Mouse (Mus musculus) right cerebral cortex, postnatal 4 days (tissue): ENCODE results near the gene Syt8.

Experiments
- DNase-seq: peaks from one replicate; pipeline ENCODE4 v3.0.0-alpha.2; 2022

Gene Syt8

GRCm38 (mm10) chr7:142449038-142449617 lies 14.5 kb downstream of the Syt8 start:
- no peak for DNase-seq

DNA sequence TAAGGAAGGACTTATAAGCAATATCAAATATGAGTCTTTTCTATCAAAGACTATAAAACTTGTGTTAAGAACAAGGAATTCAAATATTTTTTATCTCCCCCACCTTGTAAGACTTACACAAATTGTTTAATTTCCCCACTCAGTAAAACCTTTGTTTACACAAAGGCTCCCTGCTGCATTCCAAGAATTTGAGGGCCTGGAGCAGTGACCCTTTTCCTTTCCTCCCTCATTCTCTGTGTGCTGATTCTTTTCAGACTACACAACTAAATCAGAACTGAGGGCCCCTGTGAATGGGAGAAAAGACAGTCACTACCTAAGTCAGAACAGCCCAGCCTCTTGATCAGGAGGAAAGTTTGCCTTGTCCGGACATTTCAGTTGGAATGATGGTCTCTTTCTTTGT lies 20.1 kb downstream of the Syt8 start:
- DNase-seq: no peak

DNA sequence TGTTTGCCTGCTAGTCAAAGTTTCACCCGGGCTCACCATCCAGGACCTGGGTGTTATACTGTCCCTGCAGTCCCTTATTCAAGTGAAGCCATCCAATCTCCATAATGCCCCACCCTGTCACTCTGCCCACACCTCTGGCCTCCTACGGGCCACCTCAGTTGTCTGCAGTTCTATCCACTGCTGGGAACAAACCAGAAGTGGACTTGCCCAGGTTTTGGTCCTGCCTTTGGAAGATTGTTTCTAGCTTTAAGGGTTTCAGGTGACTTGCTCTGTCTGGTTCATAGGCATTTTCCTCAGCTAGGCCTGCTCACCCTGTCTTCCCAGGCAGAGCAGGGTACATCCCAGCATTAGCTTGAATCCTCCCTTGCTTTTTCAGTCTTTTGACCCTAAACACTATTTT lies 20.6 kb downstream of the Syt8 start:
- DNase-seq: no peak

DNA sequence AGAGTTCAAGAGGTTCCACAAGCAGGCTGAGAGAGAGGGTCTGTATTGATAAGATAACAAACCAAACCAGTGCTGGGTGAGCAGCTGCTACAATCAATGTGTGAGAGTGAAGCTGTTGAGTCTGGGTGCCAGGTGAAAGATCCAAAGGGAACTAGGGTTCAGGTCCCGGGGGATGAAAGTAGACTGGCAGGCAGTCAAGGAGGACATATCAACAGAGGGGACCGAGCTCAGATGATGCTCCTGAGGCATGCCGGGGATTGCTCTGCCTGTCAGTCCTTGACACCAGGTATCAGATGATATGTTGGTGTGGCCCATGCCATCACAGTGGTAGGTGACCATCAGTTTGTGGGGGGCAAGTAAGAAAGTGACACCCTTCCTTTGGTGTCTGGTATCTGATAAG lies 22.2 kb downstream of the Syt8 start:
- DNase-seq: no peak

DNA sequence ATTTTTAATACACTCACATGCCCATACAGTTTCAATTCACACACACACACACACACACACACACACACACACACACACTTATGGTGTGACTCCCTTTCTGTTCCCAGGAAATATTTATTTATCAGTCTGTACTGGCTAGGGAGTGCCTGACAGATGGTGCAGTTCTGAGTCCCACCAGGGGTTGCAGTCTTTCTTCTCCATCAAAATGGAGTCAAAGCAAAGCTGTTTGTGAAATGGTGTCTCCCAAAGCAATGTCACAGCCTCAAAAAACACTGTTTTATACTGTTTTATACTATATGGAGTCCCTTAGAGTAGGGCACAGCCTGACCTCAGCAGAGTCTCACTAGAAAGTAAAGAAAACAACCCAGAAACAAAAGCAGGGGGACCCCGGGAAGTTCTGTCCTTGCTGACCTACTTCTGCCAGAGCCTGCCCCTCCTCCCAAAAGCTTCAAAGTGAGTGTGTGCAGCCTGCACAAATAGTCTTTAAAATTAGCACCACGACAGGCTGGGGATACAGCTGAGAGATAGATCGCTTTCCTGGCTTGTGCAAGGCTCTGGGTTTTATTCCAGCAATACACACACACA lies 22.7 kb downstream of the Syt8 start:
- DNase-seq: peak; percentile 40

DNA sequence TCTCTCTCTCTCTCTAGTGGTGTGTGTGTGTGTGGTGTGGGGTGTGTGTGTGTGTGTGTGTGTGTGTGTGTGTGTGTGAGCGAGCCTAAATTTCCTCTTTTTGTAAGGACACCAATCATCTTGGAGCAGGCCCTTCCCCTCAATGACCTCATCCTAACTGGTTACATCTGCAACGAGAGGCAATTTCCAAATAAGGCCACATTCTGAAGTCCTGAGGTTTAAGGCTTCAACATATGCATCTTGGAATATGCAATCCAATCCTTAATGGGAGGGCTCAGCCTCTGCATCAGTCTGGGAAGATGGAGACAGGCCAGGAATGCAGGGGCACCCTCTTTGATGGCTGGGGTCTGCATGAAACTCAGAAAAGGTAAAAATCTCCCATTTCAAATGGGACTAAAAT lies 23.4 kb downstream of the Syt8 start:
- DNase-seq: no peak

DNA sequence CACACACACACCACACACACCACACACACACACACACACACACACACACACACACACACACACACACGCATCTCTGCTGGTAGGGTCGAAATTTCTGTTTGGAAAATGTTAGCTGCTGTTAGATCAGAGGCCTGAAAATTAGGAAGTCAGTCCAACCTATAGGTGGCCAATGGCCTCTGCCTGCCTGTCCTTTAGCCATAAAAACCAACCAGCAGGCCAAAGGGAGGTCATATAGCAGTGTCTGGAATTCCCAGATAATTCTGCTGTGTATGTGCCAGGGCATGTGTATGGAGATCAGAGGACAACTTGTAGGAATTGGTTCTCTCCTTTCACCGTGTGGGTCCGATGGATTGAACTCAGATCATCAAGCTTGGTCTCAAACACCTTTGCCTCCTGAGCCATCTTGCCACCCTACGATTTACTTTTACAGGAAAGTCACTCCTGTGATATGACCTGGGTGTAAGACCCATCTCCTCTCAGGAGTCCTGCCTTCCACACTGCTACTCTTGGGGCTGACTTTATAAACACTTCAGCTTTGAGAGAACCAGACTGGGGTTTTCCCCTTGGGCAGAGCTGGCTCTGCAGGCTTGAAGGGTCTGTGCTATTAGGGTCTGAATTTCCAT lies 24.1 kb downstream of the Syt8 start:
- DNase-seq: no peak

GRCm38 (mm10) chr7:142459299-142459691 lies 24.6 kb downstream of the Syt8 start:
- DNase-seq: no peak

DNA sequence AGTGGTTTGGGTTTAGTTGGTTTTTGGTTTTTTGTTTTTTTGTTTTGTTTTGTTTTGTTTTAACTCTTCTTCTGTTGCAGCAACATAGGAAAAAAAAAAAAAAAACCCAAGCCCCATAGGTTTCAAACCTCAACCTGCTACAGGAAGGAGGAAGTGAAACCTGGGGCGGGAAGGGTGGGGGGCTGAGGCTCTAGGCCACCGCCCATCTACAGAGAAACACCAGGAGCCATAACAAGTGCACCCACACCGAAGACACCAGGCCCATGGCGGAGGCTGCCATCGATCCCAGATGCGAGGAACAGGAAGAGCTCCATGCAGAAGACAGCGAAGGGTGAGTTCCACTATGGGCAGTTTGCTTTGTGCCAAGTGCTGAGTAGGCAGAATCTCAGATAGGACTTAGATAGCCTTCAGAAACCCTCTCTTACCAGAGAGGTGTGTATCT lies 26.0 kb downstream of the Syt8 start, which contains the start of gene Lsp1:
TSS of gene Lsp1 (plus strand) at position 174 of the 442 bp plus-strand sequence.
- DNase-seq: no peak

DNA sequence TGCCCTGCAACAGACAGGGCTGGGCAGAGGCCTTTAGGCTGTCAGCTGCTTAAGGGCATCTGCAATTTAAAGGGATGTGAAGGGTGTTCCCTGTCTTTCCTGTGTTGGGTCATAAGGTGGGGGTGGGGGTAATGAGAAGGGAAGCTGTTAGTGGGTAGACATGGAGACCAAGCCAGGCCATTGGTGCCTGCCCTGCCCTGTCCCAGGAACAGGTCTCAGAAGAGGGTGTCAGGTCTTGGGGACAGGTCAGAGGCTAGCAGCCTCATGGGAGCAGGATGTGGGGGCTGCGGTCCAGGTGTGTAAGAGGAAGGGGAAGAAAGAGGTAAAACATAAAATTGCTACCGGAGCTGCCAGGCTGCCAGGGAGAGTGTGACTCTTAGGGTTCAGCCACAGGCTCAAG lies 26.8 kb downstream of the Syt8 start:
- DNase-seq: no peak

GRCm38 (mm10) chr7:142462190-142462589 lies 27.5 kb downstream of the Syt8 start:
- no peak for DNase-seq

- DNase-seq: no peak
Measured at GRCm38 (mm10) chr7:142462594-142463078, 28.0 kb downstream of the Syt8 start.

- DNase-seq: no peak
Measured at GRCm38 (mm10) chr7:142470171-142470691, 35.6 kb downstream of the Syt8 start.

DNA sequence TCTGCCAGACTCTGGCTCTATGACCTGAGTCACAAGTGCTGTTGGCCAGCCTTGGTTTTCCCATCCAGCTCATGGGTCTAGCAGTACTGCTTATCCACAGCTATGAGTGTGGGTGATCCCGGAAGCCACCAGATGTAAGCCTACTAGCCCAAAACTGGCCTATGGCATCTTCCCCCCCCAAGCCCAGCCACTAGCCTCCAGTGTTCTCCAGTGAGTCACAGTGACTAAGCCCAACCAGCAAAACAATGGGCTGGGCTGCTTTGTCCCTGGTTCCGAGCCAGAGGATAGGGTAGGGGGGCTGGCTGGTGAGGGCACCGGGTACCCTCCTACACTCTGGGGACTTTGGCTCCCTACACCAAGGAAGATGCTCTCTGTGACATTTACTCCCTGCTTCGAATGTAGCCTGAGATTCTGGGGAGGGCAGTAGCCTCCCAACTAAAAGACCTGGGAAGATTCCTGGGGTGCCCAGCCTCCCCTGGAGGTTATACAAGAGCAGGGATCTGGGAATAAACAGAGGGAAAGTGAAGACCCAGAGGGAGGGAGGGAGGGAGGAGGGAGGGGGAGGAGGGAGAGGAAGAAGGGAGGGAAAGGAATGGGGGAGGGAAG lies 36.3 kb downstream of the Syt8 start:
- no peak for DNase-seq

DNA sequence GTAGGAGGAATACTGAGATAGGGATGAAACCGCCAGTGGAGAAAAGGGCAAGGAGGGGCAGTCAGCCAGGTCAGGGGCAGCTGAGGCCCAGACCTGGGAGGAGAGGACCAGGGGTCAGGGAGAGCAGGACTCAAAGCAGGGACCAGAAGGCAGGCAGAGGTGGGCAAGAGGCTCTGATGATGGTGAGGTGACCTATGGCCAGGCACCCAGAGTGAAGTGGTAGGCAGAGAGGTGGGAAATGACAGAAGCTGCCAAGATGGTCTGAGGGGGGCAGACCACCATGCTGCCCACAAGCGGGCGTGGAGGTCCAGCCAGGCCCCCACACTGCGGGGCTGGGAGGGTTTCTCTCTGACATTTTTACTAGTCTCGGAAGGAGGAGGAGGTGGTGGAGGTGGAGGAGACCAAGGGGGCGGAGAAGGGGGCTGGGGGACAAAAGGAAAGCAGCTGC lies 36.8 kb downstream of the Syt8 start:
- no peak for DNase-seq

GRCm38 (mm10) chr7:142471884-142472570 lies 37.4 kb downstream of the Syt8 start:
- DNase-seq: no peak

DNA sequence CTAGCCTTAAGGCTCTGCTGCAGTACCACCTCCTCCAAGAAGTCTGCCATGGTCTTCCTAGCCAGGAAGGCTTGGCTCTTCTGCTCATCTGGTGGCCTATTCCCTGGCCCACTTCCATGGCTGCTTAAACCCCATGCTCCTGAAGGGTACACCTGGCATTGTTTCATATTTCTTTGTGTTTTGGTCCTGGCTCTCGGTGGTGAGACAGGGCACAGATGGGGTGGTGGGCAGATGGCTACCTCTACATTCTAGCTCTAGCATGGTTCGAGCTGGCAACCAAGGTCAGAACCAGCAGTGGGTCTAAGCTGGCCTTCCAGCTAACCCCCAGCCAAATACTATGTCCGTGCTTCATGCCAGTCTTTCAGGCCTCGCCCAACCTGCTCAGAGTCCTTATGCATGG lies 38.3 kb downstream of the Syt8 start:
- peak; percentile 1 for DNase-seq

GRCm38 (mm10) chr7:142473476-142473875 lies 38.8 kb downstream of the Syt8 start:
- DNase-seq: peak; percentile 0

GRCm38 (mm10) chr7:142474799-142475198 lies 40.1 kb downstream of the Syt8 start:
- DNase-seq: no peak

- DNase-seq: no peak
Measured at GRCm38 (mm10) chr7:142475641-142476040, 41.0 kb downstream of the Syt8 start.

DNA sequence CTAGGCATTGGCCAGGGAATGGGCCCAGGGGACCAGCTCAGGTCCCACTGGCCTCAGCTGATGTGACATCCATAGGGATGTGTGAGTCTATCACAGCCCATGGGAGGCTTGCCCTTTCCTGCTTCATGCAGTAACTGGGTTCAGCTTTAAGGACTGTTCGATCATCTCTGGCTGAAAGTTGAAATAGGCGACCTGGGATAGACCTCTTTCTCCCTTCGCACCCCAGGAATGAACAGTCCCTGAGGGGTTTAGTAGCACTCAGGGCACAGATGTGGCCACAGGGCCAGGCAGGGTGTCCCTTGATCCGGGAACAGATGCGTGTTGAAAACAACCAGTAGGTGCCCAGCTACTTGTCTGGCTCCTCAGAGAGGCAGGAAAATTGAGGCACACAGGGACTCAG lies 41.6 kb downstream of the Syt8 start:
- DNase-seq: no peak

DNA sequence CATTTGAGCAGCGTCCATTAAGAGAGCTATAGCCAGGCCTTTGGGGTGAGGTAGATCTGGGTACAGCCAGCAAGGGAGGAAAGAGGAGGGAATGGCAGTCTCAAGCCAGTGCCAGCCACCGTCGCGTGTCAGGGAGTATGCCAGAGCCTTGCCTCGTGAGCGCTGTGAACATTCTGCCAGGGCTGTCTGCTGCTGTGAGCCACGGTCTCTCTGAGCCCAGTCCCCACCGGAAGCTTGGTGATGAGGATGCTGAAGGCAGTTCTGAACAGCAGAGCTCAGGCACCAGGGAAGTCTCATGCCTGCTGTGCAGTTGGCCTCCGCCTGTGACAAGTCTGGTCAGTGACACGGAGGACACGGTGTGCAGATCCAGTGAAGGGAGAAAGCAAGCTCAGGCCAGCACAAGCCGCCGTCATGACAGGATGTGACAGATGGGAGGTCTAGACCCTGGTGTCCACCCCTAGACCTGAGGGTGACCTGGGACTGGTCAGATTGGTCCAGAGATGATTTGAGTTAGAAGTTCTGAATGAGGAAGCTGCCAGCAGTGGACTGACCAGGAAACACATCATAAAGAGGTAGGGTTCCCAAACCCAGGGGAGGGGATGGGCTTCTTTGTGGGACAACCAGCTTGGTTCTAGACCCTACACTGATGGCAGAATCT lies 42.3 kb downstream of the Syt8 start:
- DNase-seq: peak; percentile 44
